Mouse (Mus musculus) macrophage (primary cell): ENCODE results near the gene Scd4. TPM values are rescaled to one million over a fixed set of nuclear protein-coding genes. Genes with fewer than 3 reads are reported as not detected.

Experiments used
- H3K27ac ChIP-seq: fragments of 350-480 bp; formaldehyde crosslinking; 2 replicates; pipeline ENCODE4 v1.9.0; 2021
- H3K36me3 ChIP-seq: fragments of 350-480 bp; formaldehyde crosslinking; 2 replicates; pipeline ENCODE4 v1.9.0; 2021; ENCODE audit errors: inconsistent target
- H3K4me3 ChIP-seq: fragments of 350-480 bp; formaldehyde crosslinking; 2 replicates; pipeline ENCODE4 v1.9.0; 2021; ENCODE audit errors: inconsistent target
- H3K79me2 ChIP-seq: fragments of 350-480 bp; formaldehyde crosslinking; 2 replicates; pipeline ENCODE4 v1.9.0; 2021; ENCODE audit errors: inconsistent target
- WGBS: methylation state at CpG from one replicate; pipeline ENCODE4 v1.1.7; 2026; ENCODE audit warnings: inconsistent platforms; ENCODE audit not compliant: missing documents; 5-methylcytosine and 5-hydroxymethylcytosine counted together
- polyA plus RNA-seq: library from polyadenylated mRNA; stranded (reverse); fragments of 250-400 nt; gene quantifications from 3 replicates; pipeline ENCODE4 v1.2.4, GENCODE M21; 2018; ENCODE audit warnings: inconsistent platforms

Scd4 gene
- polyA plus RNA-seq, 1 experiment from 2014 or later, result 0.16 TPM

GRCm38 (mm10) chr19:44295251-44295650, 37.6 kb upstream of the Scd4 start:
- H3K79me2 ChIP-seq, result peaks cover 63% of the 10 kb centered on the region
- H3K27ac ChIP-seq, result peak overlapping the region; percentile 97
- H3K36me3 ChIP-seq, result no peaks in the 10 kb centered on the region; the same call in 1 of the 2 replicates
- H3K4me3 ChIP-seq, result peak overlapping the region; percentile 99
- WGBS, result 0% methylated on average over 2 of the region's 3 CpGs

DNA sequence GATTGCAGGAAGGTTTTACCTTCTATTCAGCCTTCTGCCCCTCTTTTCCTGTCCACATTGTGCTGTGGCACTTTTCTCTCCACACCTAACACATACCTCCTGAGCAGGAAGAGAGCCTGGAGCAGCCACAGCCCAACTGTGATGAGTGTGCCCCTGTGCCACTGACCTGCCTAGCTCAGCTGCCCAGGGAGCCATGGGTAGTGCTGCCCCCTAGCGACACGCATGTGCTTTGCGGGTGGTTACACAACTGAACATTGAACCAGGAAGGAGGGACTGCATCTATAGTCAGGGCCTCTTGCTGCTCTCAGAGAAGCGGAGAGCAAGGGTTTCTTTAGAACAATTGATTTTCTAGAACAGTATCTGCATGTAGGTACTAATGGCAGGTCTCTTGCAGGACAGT, 37.2 kb upstream of the Scd4 start:
- H3K4me3 ChIP-seq, result peak overlapping the region; percentile 99
- H3K36me3 ChIP-seq, result no peaks in the 10 kb centered on the region; the same call in 1 of the 2 replicates
- WGBS, result 0% methylated on average over 4 of the region's 4 CpGs
- H3K27ac ChIP-seq, result peak overlapping the region; percentile 97
- H3K79me2 ChIP-seq, result peaks cover 68% of the 10 kb centered on the region

DNA sequence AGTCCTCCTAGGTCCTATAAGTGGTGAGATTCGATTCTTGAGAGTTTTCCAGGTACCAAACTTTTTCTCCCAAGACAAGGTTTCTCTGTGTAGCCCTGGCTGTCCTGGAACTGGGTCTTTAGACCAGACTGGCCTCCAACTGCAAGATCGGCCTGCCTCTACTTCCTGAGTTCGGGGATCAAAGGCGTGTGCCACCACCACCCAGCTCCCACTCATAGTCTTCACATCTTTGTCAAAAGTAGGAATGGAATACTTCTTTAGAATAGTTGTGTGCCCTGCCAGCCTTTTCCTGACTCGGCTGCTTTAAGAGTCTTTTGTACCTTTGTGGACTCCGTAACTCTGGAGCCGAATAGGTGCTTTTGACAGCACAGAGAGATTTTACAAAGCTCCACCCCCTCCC, 36.7 kb upstream of the Scd4 start:
- peaks cover 3% of the 10 kb centered on the region; the same call in 1 of the 2 replicates for H3K36me3 ChIP-seq
- 53% methylated on average over 7 of the region's 7 CpGs for WGBS
- H3K4me3 ChIP-seq, result peak overlapping the region; percentile 99
- peaks cover 72% of the 10 kb centered on the region for H3K79me2 ChIP-seq
- peak overlapping the region; percentile 97 for H3K27ac ChIP-seq

- WGBS, result 54% methylated on average over 8 of the region's 8 CpGs
- H3K36me3 ChIP-seq, result peaks cover 10% of the 10 kb centered on the region; the same call in 1 of the 2 replicates
- peaks cover 81% of the 10 kb centered on the region for H3K79me2 ChIP-seq
- peak overlapping the region; percentile 21; the same call in 1 of the 2 replicates for H3K27ac ChIP-seq
- peak overlapping the region; percentile 99 for H3K4me3 ChIP-seq
Measured at GRCm38 (mm10) chr19:44297068-44297760, 35.7 kb upstream of the Scd4 start.

- H3K4me3 ChIP-seq, result peak overlapping the region; percentile 99
- peak overlapping the region; percentile 2; the same call in 1 of the 2 replicates for H3K27ac ChIP-seq
- 76% methylated on average over 9 of the region's 9 CpGs for WGBS
- peaks cover 14% of the 10 kb centered on the region; the same call in 1 of the 2 replicates for H3K36me3 ChIP-seq
- H3K79me2 ChIP-seq, result peaks cover 87% of the 10 kb centered on the region
Measured at GRCm38 (mm10) chr19:44297862-44298261, 35.0 kb upstream of the Scd4 start.

DNA sequence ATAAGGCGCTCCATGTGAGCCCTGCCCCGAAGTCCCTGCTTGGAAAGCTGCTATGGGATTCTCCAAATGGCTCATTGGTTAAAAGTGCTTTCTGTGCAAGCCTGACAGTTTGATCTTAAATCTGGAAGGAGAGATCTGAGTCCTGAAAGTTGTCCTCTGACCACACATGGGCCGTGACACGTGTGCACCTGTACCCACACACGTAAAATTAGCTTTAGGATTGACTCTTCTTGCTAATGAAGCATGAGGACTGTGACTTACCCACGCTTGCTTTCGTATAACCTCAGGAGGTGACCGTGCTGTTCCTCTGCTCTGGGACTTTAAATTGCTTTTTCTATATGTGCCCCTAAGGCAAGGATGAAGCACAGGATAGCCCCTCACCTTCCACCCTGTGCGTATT, 33.8 kb upstream of the Scd4 start:
- peak overlapping the region; percentile 99 for H3K4me3 ChIP-seq
- no peak overlapping the region for H3K27ac ChIP-seq
- H3K79me2 ChIP-seq, result peaks cover 98% of the 10 kb centered on the region
- 95% methylated on average over 9 of the region's 9 CpGs for whole genome bisulfite sequencing
- H3K36me3 ChIP-seq, result peaks cover 24% of the 10 kb centered on the region

DNA sequence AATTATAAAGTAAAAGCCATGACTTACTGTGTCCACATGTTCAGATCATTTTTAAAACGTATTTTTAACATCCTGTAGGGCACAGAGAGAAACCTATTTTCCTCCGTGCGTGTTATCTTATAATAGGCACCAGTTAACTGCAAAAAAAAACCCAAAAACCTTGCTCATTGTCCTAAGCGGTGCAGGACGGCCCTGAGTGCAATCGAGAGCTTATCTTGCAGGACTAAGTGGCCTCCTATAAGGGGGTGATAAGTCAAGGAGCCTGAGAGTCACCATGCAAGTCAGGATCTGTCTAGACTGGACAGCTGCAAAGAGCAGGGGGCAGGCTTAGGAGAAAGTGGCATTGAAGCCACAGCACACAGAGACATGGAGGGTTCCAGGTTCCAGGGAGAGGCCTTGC, 33.0 kb upstream of the Scd4 start:
- Histone ChIP-seq H3K36me3 (peaks cover 32% of the 10 kb centered on the region), H3K27ac (no peak overlapping the region), H3K79me2 (peaks cover 98% of the 10 kb centered on the region), H3K4me3 (no peak overlapping the region)
- 85% methylated on average over 6 of the region's 6 CpGs for WGBS

DNA sequence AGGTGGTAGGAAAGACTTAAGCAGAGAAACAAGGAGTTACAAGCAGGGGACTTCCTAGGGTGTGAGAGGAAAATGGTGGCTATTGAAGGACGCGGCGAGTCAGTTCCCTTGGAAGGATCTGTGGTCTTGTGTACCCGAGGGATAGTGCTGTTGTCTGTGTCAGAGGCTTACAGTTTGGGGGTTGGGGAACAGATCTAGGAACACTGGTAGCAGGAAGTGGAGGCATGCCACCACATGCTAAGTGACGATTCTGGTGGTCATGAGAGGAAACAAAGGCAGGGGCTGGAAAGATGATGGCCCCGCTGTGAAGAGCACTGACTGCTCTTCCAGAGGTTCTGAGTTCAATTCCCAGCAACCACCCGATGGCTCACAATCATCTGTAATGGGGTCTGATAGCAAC, 32.4 kb upstream of the Scd4 start:
- no peak overlapping the region for H3K4me3 ChIP-seq

DNA sequence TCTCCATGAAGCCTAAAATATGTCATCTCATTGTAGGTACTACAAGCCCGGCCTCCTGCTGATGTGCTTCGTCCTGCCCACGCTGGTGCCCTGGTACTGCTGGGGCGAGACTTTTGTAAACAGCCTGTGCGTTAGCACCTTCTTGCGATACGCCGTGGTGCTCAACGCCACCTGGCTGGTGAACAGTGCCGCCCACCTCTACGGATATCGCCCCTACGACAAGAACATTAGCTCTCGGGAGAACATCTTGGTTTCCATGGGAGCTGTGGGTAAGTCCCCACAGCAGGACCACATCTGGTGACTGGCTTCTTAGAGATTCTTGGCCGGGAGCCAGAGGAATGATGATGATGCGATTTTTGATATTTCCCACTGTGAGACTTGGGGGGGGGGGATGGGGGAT, 31.7 kb upstream of the Scd4 start:
- H3K27ac ChIP-seq, result no peak overlapping the region
- H3K79me2 ChIP-seq, result peaks cover 98% of the 10 kb centered on the region
- 80% methylated on average over 16 of the region's 16 CpGs for WGBS

More for the DNA sequence above, 32.4 kb upstream of the Scd4 start:
- Histone ChIP-seq H3K36me3 (peaks cover 37% of the 10 kb centered on the region), H3K79me2 (peaks cover 98% of the 10 kb centered on the region), H3K27ac (no peak overlapping the region)
- 59% methylated on average over 6 of the region's 7 CpGs for WGBS

DNA sequence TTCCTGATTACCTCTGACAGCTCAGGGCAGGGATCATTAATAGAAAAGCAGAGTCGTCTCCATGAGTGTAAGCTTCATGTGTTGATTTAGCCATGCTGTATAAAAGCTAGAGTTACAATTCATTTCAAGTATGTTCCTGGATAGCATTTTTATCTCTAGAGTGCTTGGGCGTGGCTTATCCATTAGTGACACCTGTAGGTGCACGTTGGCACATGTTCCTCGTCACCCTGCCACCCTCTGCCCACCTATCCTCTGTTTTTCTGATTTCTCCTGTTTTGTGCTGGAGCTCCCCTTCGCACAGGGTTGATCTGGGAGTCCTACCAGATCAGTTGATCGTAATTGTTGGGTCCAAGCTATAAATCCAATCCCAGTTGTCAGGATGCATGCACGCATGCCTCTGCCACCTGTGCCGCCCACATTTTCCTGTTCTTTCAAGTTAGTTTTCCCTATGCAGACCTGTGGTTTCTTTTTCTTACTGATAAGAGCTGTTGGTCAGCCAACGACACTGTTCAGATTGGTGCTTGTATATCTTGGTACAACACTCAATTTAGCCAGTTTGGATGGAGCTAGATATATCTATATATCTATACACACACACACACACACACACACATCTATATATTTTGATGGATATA, 31.1 kb upstream of the Scd4 start:
- peaks cover 38% of the 10 kb centered on the region for H3K36me3 ChIP-seq
- no peak overlapping the region for H3K27ac ChIP-seq
- 86% methylated on average over 9 of the region's 9 CpGs for WGBS
- H3K79me2 ChIP-seq, result peaks cover 95% of the 10 kb centered on the region
- no peak overlapping the region for H3K4me3 ChIP-seq

More for the DNA sequence above, 31.7 kb upstream of the Scd4 start:
- Histone ChIP-seq H3K4me3 (no peak overlapping the region), H3K36me3 (peaks cover 38% of the 10 kb centered on the region)

- Histone ChIP-seq H3K27ac (no peak overlapping the region), H3K4me3 (no peak overlapping the region), H3K79me2 (peaks cover 84% of the 10 kb centered on the region), H3K36me3 (peaks cover 38% of the 10 kb centered on the region)
- WGBS, result 90% methylated on average over 11 of the region's 11 CpGs
Measured at GRCm38 (mm10) chr19:44302901-44303300, 30.0 kb upstream of the Scd4 start.

DNA sequence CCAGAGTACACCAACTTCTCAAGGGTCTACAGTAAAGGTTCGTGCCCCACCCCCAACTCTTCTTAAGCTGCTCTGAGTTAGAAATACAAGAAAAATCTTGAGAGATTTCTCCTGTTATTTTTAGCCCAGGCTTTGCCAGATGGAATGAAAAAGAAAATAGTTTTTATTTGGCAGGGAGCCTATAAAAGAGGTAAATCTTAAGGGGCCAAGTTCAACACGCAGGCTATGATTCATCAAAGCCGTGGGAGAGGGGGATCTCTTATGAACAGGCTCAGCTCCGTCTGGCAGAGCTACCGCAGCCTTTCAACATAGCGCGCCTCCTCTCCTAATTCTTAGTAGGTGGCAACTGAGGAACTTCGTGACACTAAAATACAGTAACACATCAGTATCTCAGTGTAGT, 29.4 kb upstream of the Scd4 start:
- H3K36me3 ChIP-seq, result peaks cover 38% of the 10 kb centered on the region
- H3K4me3 ChIP-seq, result no peak overlapping the region
- H3K79me2 ChIP-seq, result peaks cover 78% of the 10 kb centered on the region
- H3K27ac ChIP-seq, result no peak overlapping the region
- WGBS, result 94% methylated on average over 8 of the region's 8 CpGs

GRCm38 (mm10) chr19:44304419-44304818, 28.5 kb upstream of the Scd4 start:
- Histone ChIP-seq H3K4me3 (no peak overlapping the region), H3K36me3 (peaks cover 38% of the 10 kb centered on the region), H3K79me2 (peaks cover 69% of the 10 kb centered on the region), H3K27ac (no peak overlapping the region)
- WGBS, result 87% methylated on average over 10 of the region's 10 CpGs

GRCm38 (mm10) chr19:44304851-44305510, 27.9 kb upstream of the Scd4 start:
- Histone ChIP-seq H3K27ac (no peak overlapping the region), H3K4me3 (no peak overlapping the region), H3K79me2 (peaks cover 63% of the 10 kb centered on the region), H3K36me3 (peaks cover 38% of the 10 kb centered on the region)
- 92% methylated on average over 16 of the region's 16 CpGs for WGBS

- no peak overlapping the region for H3K27ac ChIP-seq
Measured at GRCm38 (mm10) chr19:44305701-44306100, 27.2 kb upstream of the Scd4 start.

More at GRCm38 (mm10) chr19:44305701-44306100, 27.2 kb upstream of the Scd4 start:
- 91% methylated on average over 13 of the region's 15 CpGs for WGBS
- no peak overlapping the region for H3K4me3 ChIP-seq
- H3K36me3 ChIP-seq, result peaks cover 38% of the 10 kb centered on the region
- peaks cover 56% of the 10 kb centered on the region for H3K79me2 ChIP-seq
